9 mouse cellular contexts compared by ENCODE assay signal in genomic region chr4:114578153-114578950, GRCm38 (mm10).
A peak's percentile ranks its signal among the peaks of the same experiment; 100 is the strongest.
DNase-seq lines count a peak whose midpoint lies in the region; ATAC-seq lines count a peak whose summit lies in the region.
"Had no signal": no experiment of that assay in that cellular context is flagged by ENCODE, and none has a peak within 500 bp of the region (broad histone marks: within the 10 kb centered on the region; RNA-seq: fewer than 3 reads in every experiment).

No protein-coding gene starts in this region.

- no peaks in the 10 kb centered on the region for H3K36me3 ChIP-seq in hindbrain, embryonic 14.5 days (replicated peaks; ENCODE audit: control insufficient read depth, insufficient read depth)
- H3K36me3 ChIP-seq: liver, embryonic 13.5 days had no signal

- peak; percentile 57; the same call in 1 of the 2 replicates for ATAC-seq in hindbrain, embryonic 14.5 days (ENCODE audit: low FRiP score)

- no peaks in the 10 kb centered on the region for H3K9me3 ChIP-seq in hindbrain, embryonic 14.5 days (ENCODE audit: control insufficient read depth, low read length)
- H3K9me3 ChIP-seq: liver, embryonic 13.5 days had no signal

- 0 out of 2 replicates have a peak, but pooled peaks cover 6% of the 10 kb centered on the region for H3K4me1 ChIP-seq in hindbrain, embryonic 14.5 days (replicated peaks; ENCODE audit: control insufficient read depth, insufficient read depth, low read length)
- H3K4me1 ChIP-seq: liver, embryonic 13.5 days had no signal

- peak; percentile 26 for DNase-seq in thymus, postnatal 14 days
- no peak for DNase-seq in thymus, postnatal 25 days
- DNase-seq in hindbrain, embryonic 14.5 days (ENCODE audit: low spot score) = no peak
- peak; percentile 35 for DNase-seq in lung, postnatal 36 days
- DNase-seq in testis, postnatal 10 days (ENCODE audit: low spot score) = no peak
- DNase-seq in adrenal gland, postnatal 4 days (ENCODE audit: low spot score in 2 of 2) = no peak
- DNase-seq in left cerebral cortex, adult 9 months (ENCODE audit: low spot score in 2 of 2) = no peak
- DNase-seq: liver, embryonic 13.5 days; right cerebral cortex, postnatal 14 days had no signal

- H3K4me2 ChIP-seq in hindbrain, embryonic 14.5 days (replicated peaks) = no peak overlapping the region
- H3K4me2 ChIP-seq: liver, embryonic 13.5 days had no signal

- H3K4me3 ChIP-seq in hindbrain, embryonic 14.5 days (replicated peaks; ENCODE audit: low read length) = no peak overlapping the region
- H3K4me3 ChIP-seq: liver, embryonic 13.5 days had no signal

- no peak overlapping the region for H3K27ac ChIP-seq in hindbrain, embryonic 14.5 days
- H3K27ac ChIP-seq: liver, embryonic 13.5 days had no signal

- H3K9ac ChIP-seq in hindbrain, embryonic 14.5 days = no peak overlapping the region
- H3K9ac ChIP-seq: liver, embryonic 13.5 days had no signal

- H3K27me3 ChIP-seq in hindbrain, embryonic 14.5 days (ENCODE audit: control insufficient read depth, insufficient read depth, low read length) = no peaks in the 10 kb centered on the region
- H3K27me3 ChIP-seq: liver, embryonic 13.5 days had no signal

- 53% methylated on average over 12 of the region's 12 CpGs for WGBS in hindbrain, embryonic 14.5 days

Comparison
In these comparisons a context has a peak if more than half of its experiments do, and no peak if none do; other contexts are left out.
1. DNase-seq: peak in thymus, postnatal 14 days (single experiment) and lung, postnatal 36 days (single experiment); none in thymus, postnatal 25 days (single experiment), hindbrain, embryonic 14.5 days (single experiment), testis, postnatal 10 days (single experiment), adrenal gland, postnatal 4 days (0 of 2) and left cerebral cortex, adult 9 months (0 of 2).